Mouse (Mus musculus) adrenal gland, postnatal 25 days (tissue): Measurements from ENCODE around the gene Tiprl. TPM values are rescaled to one million over a fixed set of nuclear protein-coding genes. Genes with fewer than 3 reads are reported as not detected.

ENCODE experiments used
- DNase-seq: peaks from one replicate; pipeline ENCODE4 v3.0.0; 2021; ENCODE audit warnings: mixed read lengths
- long read RNA-seq: library from polyadenylated mRNA; stranded (forward); transcript quantifications from one replicate; pipeline ENCODE4 v2.0.0, GENCODE M21; 2021
- total RNA-seq: library from RNA; stranded (reverse); gene quantifications from 2 replicates; pipeline ENCODE4 v1.2.3, GENCODE M21; 2021

The Tiprl gene
- total RNA-seq, result 39.8 and 54.2 TPM in 2 replicates
- long read RNA-seq, full-length matches to known transcripts, result 68 of 80 reads
- long read RNA-seq, partial matches to known transcripts, result 0 of 80 reads
- long read RNA-seq, other reads (novel, unspliced or antisense), result 12 of 80 reads

DNA sequence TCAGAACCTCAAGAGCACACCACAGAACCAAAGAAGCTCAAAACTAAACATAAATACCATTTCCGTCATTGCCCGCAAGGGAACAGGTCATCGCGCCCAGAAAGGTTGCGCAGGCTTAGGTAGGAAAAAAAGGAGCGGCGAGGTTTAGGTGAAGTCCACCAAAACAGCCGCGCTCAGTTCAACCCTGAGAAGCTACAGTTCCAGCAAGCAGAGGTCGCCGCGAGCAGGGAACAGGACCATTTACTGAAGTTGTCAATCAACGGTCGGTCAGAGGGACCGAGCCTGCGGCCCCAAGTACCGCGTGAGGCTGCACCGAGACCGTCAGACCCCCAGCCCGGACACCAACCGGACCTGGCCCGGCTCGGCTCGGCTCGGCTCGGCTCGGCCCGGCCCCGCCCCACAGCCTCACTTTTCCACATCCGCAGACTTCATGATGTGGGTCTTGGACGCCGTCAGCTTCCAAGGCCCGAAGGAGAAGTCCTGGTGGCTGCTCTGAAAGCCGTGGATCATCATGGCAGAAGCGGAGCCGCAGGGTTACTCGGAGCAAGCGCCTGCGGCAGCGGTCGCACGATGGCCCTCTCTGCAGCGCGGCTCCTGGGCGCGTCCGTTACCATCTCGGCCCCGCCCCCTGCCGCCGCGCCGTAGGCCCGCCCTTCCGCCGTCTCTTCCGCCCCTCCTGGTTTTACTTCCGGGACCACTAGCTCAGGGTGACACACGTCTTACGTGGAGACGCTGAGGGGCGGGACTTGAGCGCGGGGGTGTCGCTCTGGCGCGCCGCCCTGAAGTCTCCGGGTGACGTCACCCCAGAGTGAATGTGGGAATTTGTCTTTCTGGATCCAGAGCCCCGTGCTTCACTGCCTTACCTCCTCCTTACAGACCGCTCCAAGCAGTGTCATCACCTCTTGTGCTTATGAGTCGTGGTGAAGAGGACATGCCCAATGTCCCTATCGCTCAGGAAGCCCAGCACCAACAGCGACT is at the start of gene Tiprl:
Gene Tiprl, minus strand, starts transcription at position 676 of the 978 bp plus-strand sequence.
- peak; percentile 97 for DNase-seq

DNA sequence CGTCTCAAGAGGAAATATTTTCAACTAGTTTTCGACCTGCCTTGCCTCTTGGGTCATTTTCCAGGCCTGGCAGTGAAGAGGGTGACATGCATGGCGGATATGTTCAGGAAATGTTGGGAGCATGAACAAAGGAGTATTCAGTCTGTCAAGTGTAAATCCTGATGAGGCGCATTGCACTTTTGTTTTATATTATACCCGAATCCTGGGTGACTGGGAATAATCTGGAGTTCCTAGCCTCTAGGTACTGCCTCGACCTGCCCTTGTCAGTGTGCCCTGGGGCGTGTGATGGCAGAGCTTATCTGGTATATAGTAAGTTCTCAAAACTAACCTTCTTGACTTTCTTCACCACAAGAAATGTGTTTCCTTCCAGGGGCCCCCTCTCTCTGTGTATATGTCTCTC is 47.3 kb upstream of the Tiprl start:
- DNase-seq, result no peak

DNA sequence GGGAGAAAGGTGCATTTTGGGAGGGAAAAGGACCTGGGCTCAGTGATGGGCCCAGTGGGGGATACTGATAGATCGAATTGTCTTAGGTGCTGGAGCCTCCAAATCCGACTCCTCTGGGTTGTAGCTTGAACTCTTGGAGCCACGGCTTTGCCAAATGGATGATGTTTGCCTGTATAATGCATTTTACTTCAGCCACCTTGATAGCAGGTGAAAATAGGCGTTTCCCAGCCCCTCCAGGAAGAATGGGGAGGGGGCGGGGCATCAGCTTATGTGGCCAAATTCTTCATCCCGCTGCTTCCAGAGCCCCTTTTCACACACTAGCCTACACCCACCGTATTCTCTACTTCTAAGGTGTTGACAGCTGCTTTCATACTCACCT is 46.2 kb upstream of the Tiprl start:
- DNase-seq, result no peak

DNA sequence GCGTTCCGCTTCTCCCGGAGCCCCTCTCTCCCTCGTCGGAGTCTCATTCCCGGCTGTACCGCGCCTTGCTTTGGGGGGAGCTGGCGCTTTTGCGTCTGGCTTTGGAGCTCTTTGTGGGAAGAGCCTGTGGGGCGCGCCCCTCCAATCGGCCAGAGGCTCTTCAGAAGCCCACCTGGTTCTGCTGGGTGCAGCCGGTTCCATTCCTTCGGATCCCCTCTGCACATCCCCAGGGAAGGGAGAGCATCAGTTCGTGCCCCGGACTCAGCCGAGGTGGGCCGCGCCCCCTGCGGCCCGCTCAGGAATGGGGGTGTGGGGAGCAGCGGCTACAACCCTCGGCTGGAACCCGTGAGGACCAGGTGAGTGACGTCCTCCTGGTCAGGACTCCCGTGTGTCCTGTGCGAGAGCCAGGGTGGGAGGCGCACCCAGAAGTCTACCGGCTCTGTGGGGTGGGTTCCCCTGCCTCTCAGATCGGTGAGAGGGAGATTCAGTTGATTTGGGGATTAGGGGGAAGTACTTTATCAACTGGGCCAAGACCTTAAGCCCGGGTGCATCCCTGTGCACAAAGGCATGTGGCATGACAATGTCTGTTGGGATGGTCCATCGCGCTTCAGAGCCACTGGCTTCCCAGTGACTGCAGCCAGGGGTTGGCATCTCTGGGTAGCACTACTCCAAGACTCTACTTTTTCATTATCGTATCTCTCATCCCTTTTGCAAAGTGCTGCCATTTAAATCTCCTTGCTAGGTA is 45.6 kb upstream of the Tiprl start:
- no peak for DNase-seq

DNA sequence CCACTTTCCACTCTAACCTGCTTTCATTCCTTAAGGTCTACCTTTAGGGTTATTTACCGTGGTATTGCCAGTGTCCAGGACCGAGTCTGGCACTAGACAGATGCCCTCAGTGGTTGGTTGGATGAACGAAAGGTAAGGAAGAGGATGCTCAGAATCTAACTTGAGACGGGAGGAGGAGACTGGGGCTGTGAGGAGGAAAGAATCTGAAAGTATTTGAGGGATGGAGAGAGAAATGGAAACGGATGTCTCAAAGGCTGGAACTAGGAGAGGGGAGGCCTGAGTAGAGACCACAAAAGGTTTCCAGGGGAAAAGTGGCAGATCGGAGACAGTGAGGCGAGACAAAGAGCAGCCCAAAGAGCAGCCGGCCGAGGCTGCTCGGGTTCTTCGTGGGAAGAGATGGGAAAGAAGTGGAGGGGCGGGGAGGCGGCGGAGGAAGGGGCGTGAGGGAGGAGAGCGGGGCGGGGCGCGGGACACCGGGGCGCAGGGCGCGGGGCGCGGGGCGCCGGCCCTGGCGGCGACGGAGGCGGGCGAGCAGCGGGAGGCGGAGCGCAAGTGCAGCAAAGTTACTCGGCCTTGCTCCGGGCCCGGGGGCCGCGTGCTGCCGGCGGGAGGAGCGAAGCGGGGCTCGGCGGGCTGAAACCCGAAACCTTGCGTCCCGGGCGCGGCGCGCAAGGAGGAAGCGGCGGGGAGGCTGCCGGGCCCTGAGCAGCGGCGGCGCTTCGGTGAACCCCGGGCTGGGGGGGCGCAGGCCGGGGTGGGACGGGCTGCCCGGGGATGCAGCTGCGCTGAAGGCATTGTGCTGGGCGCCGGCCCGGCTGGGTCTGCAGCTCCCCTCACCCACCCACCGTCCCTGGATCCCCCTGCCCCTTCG is 44.8 kb upstream of the Tiprl start:
- DNase-seq, result peak; percentile 78

DNA sequence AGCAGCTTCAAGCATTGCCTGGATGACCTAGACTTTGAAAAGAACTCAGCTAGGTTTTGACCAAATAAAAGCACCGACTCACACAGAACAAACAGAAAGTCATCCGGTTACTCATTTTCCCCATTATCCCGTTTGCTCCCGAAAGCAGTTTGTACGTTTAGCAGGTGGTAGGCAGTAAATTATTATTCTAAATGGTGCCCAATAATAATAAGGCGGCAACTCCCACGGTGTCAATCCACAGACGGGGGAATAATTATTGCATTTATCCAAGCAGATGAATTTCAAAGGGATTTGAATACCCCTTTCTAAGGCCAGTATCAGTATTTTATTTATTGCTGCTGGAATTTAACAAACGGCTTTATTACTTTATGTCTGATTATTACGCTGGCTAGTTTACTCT is 43.9 kb upstream of the Tiprl start:
- no peak for DNase-seq

DNA sequence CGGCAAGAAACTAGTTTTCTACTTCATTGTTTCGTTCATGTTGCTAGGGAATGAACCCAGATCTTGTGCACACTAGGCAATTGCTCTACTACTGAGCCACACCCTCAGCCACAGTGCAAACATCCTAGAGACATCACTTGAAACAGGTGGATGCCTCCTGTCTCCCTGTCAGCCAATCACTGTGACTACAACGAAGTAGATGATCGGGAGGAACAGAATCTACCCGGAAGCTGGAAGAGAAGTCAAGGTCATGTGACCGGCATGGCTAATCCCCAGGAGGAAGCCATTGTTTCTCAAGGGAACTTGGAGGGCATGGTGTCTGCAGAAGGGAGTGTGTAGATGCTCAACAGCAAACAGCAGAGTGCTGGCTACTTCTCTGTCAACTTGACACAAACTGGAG is 38.1 kb upstream of the Tiprl start:
- no peak for DNase-seq

DNA sequence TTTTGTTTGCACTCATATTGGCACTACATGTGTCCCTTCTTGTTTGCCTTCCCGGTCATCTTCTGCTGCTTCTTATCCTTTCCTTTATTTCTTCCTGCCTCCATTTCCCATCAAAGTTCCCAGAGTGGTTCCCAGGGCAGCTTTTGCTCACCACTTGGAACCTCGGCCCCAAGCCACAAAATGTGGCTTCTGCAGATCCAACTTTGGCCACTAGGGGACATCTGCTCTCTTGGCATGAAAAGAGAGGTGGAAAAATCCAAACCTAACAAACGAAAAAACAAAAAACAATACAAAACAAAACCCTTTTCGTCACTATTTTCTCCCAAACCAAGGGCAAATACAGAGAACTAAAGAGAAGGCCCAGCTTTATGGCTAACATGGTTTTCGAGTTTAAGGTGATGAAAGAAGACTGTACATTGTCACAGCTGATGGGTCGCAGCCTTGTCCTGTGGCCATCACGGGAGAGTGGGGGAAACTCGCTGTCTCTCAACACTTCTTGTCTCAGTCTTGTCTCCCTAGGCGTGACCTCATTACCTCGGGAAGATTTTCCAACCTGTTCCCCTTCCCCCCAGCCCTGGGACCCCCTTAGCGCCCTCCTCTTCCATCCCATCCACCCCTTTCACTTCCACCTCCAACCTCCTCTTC is 15.4 kb upstream of the Tiprl start:
- peak; percentile 65 for DNase-seq

DNA sequence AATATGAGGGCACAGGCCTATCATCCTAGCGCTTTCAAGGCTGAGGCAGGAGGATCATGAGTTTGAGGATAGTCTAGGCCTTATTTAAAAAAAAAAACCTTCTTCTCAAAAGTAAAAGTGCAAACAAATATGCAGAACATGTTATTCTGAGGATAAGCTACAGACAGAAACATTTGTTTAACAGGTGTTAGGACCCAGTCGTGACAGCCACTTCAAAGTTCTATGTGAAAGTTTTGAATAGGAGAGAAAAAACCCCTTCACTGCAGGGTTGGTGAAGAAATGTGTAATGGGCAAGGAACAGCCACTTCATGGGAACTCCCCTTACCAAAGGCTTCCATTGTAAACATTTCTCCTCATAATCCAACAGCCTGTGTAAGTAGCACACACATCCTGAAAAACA is 13.8 kb upstream of the Tiprl start:
- no peak for DNase-seq

DNA sequence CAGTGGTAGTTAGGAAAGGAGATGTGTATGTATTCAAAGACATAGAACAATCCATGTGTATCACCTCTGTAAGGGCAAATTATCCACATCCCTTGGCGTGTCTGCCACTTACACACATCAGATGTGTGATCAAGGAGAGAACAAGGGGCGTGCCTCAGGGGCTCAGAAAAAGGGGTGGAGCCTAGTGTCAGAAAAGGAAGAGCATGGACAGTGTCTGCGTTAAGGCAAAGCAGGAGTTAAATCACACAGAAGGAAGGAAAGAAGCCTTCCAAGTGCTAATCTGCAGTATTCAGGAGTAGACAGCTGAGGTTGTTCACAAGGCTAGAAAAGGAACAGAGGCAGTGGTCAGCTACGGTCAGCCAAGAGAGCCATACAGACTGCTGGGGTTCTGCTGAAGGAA is 12.0 kb upstream of the Tiprl start:
- DNase-seq, result no peak

DNA sequence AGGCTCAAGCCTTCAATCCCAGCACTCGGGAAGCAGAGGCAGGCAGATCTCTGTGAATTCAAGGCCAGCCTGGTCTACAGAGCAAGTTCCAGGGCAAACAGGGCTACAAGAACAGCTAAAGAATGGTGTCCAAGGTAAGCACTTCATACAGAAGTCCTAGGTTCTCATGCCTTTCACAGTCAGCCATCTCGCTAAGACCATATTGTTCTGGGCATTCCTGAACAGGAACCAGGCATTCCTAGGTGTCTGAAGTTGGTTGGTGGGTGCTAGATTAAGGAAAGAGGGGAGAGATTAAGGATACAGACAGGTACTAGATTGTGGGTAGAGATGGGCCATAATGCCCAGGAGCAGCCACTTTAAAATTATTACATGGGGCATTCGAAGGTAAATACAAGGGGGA is 11.0 kb upstream of the Tiprl start:
- DNase-seq, result no peak

DNA sequence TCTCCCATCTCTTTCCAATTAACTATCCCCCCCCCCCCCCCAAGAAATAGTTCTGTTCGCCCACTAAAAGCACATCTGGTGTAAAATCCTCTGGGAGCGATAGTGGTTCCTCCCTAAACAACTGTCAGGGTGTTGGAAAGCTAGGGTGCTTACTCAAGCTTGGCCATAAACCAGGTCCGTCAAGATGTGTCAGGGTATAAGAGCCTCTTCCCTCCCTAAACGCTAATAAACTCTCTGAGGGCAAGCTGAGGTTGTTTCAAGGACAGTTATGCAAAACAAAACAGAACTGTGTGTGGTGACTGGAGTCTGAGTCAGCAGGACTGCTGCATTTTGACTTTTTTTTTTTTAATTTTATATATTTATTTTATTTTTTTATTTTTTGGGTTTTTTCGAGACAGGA is 10.3 kb upstream of the Tiprl start:
- DNase-seq, result no peak

DNA sequence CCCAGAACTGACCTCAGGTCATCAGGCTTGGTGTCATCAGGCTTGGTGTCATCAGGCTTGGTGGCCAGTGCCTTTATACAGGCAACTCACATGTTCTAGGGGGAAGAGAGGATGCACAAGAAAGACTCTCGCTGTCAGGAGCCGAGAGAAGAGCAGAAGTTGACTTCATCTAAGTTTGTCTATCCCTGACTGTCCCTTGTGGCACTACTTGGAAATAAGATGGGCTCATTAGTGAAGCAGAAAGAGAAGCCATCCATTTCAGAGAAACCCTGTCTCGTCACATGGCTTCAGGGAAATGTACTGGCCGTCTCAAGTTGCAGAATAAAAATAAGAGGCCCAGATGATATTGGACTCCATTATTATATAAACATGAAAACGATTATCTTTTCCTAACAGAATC is 9.8 kb upstream of the Tiprl start:
- no peak for DNase-seq

DNA sequence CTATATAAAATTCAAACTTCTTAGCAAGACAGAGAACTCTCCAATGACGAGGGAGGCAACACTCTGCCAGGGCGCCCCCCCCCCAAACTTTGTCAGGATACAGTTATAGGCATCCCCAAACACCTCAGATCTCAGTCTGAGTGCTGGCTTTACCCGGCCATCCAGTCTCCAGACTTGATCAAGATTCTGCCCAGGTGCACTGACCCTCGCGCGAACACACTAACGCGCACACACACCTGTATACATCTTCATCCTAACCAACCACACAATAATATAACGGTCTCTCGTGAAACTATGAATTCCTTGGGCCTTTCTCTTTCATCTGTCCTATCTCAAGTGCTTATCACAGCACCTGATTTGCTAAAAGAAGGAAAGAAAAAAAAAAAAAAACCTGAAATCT is 950 bp downstream of the Tiprl start:
- no peak for DNase-seq

DNA sequence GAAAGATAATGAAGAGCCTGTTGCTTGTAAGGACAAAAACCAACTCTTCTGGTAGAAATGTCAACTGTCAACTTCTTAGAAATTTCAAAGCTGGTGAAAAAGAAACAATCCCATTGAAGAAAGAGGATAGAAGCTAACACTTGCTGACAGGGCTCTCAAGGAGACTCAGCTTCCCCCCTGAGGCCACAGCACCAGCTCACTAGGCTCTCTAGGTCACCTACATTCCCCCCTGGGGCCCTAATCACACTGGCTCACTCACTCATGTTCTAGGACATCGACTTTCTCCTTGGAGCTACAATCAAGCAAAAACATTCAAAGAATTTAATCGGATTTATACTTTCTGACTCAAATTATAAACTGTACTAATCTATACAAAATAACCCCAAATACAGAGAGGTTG is 3.0 kb downstream of the Tiprl start:
- DNase-seq, result no peak

DNA sequence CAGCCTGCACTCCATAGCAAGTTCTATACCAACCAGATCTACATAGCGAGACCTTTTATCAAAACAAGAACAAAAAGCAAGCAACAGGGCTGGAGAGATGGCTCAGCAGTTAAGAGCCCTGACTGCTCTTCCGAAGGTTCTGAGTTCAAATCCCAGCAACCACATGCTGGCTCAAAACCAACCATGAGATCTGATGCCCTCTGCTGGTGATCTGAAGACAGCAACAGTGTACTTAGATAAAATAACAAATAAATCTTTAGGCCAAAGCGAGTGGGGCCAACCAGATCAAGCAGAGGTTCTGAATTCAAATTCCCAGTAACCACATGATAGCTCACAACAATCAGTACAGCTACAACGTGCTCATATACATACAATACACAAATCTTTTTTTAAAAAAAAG is 6.1 kb downstream of the Tiprl start:
- no peak for DNase-seq

DNA sequence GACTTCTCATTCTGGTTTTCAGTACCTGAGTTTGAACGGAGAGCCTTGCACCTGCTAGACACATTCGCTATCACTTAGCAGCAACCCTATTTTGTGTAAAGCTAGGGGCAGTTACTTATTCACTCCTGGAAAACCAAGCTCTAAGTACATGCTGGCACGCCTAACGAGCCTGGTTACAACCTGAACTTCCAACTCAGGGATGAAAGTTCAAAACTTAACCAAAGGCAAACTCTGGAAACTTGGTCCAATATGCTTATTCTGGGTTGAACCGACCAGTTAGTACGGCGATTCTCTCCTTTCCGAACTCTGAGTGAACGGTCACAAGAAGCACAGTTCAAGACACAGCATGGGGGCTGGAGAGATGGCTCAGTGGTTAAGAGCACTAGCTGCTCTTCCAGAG is 7.2 kb downstream of the Tiprl start:
- DNase-seq, result no peak

DNA sequence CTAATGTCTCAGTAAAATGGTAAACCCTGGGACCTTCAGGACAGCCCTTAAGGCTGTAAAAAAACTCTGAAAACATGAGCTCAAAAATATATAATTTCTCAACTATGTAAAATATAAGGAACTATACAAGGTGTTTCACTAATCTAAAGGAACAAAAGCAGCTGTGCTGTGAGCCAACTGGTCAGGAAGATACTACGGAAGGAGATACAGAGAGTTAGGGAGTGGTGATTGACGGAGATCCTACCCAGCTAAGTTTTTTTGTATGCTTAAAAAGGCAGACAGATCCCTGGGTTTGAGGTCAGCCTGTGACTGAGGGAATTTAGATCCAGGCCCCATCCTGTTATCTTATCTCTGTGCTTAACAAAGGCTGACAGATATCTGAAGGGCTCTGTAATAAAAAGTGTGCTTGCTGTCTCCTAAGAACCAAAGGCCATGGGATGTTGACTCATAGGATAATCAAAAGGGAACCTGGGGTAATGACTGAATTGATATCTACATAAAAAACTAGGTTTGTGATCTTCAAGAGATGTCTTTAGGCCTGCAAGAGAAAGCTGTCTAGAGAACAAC is 19.7 kb downstream of the Tiprl start:
- no peak for DNase-seq

DNA sequence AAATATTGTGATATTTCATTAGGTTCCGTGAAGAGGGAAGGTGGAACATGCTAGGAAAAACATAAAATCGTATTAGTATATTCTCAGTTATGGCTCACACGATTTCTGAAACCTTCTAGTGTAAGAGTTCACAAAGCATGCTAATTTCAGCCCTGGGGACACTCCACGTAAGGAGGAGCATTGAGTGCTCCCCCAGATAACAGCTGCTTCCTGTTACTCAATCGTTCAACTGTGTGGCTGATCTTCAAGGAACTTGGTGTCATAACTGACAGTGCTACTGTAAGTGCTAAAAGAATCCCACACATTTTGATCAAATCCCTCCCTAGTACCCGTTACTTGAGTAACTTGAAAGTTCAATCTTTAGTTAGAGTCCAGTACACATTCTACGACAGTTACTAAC is 21.0 kb downstream of the Tiprl start:
- DNase-seq, result no peak

DNA sequence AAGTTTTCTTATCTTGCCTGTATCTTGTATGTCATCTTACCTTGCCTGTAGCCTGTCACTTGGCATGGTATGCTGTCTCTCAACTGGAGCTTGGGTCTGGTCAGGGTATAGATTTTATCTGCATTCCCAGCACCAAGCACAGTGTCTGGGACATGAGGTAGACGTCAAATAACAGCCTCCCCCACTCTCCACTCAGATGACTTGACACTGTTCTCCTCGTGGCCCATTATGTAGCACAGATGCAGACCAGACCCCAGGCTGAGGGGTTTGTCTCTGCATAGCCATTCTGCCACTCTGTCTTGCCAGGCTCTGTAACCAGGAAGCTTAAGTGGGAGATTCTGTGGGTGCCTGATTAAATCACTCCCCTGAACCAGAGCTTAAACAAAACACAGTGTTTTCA is 31.2 kb downstream of the Tiprl start:
- no peak for DNase-seq

DNA sequence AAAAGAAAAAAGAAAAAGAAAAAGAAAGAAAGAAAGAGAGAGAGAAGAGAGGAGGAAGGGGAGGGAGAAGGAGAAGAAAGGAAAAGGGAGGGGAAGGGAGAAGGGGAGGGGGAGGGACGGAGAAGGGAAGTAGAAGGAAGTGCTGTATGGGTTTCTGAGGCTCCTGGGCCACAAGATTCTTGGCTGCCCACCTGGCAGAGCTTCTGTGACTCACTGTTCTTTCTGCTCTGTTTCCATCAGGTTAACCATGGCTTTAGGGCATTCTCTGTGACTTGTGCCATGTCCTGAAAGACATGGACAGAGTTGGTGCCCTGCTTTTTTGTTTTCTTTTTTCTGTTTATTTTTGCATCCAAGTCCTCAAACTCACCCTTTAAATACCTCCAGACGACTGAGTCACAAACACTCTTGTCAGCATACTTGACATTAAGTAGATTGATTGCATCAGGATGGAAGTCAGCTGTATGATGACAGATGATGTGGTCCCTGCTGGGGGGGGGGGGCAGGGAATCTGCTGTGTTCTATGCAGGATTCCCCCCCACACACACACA is 33.2 kb downstream of the Tiprl start:
- no peak for DNase-seq
